Mouse (Mus musculus): ENCODE results near the gene Fxyd7.

Fxyd7 gene

DNA sequence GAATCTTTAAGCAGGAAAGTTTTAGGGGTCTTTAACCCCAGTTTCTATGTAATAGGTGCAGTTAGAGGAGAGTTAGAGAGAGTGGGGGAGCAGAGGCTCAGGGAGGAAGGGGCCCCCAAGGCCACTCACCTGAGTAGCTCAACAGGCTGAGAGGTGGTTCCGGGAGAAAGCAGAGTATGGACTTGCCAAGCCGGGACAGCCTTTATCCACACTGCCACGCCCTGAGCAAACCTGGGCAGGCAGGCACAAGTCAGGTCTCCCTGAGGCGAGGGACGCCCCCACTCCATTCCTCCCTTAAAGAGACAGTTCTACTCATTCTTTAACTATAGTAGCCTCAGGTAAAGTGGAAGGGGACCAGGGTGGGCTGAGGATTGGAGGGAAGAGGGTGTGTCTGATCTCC lies 25.2 kb upstream of the Fxyd7 start, which contains the start of gene Fxyd3:
Gene Fxyd3 (minus strand): TSS at position 213 of the 400 bp plus-strand sequence.
- no peak for ATAC-seq (ENCODE audit: low TSS enrichment)

DNA sequence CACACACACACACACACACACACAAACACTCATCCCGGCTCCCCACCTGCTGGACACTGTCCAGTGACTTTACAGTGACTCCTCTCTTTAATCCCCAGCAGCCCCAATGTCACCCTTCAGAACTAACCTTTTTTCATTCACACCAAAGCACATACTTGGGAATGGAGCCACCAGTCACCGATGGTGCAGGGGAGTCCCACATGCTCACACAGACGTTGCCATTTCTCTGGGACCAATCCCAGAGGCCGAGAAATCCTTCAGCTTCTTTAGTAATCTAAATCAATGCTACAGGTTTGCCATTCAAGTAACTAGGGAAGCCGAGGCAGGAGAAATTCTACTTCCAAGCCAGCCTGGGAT lies 23.4 kb upstream of the Fxyd7 start:
- no peak for ATAC-seq (ENCODE audit: low TSS enrichment)

DNA sequence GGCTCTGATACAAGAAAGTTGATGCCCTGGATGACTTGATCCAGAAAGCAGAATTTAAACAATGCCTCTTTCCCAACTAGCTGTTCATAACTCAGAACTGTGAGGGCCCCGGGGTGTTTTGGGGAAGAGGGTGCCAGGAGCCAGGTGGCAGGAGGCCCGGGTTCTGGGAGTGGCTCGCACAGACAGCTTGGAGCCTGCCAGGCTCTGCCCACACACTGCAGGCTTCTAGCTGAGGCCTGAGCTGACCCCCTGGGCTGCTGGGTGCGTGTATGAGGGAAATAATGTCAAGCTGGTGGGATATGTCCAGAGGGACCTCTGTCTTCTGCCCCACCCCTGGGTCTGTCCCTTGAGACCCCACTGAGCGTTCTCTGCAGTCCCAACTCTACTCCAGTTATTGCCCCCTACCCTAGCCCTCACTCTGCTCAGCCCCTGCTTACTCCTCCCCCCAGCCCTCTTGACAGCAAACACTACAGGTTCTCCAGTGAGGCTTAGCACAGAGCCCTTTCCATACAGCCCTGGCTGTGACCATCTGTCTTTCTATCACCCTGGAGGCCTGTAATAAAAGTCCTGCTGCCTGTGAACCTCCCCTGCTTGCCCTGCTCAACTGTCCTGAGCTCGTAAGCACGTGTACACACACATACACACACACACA lies 22.9 kb upstream of the Fxyd7 start:
- no peak for ATAC-seq (ENCODE audit: low TSS enrichment)

DNA sequence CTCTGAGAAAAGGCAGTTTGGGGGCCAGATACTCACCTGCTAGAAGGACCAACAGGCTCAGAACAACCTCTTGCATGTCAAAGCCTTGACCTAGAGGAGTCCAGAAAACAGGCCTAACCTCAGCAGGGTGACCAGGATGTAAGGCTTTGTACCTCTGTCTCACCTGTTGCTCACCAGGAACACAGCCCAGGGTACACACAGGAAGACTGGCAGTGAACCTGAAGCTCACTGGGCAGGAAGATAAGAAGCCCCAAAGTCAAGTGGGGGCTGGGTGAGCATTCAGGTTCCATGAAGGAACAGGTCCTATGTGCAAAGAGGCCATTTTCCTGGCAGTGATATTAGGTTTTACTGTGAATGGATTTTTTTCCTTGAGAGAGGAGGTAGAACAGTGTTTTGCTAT lies 22.3 kb upstream of the Fxyd7 start:
- no peak for ATAC-seq (ENCODE audit: low TSS enrichment)

DNA sequence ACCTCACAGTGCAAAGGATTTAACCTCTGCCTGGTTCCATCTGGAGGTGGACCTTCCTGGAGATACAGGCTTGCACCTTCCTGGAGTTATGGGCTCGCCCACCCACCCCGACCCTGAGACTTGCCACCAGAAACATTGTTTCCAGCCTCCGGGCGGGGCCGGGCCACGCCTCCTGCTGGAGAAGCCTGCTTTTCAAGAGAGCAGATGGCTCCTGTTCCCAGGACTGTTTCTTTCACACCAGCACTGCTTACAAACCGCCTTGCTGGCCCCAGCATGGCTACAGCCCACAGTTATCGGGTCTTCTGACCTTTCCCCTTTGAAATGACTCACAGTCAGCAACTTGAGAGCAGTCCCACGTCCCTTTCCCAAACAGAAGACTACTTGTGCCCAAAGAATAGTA lies 21.1 kb upstream of the Fxyd7 start:
- ATAC-seq (ENCODE audit: low TSS enrichment) = no peak

DNA sequence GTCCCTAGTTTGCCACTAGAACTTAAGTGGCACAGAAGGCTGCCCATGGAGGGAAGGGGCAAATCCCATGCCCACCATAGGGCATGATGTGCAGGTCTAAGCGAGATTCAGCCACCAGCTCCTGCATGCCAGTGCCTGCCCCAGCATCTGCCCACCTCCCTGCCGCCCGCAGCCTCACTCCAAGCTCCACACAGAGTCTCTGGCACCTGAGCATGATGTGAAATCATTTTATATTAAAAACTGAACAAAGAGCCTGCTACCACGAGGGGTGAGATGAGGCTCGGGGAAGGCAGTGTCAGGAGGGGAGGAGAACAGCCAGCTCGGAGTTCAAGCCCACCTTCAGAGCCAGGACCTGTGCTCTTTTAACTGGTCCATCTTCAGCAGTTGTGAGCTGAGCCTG lies 19.1 kb upstream of the Fxyd7 start:
- ATAC-seq (ENCODE audit: low TSS enrichment) = no peak

DNA sequence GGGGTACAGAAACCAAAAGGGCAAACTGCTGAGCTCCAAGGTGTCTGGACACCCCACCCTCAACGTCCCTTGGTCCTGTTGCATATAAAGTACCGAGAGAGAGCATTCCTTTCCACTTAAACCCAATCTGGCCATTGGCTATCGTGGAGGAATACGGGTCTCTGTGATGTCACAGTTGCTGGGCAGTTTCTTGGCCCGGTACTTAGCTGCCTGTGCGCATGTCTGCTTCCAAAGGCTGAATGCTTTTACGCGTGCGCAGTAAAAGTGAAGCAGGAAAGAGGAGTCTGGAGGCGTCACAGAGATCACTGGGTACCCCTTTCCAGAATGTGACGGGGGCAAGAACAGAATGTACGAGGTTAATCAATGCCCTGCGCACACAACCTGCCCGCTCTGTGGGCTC lies 18.2 kb upstream of the Fxyd7 start:
- ATAC-seq (ENCODE audit: low TSS enrichment) = no peak

DNA sequence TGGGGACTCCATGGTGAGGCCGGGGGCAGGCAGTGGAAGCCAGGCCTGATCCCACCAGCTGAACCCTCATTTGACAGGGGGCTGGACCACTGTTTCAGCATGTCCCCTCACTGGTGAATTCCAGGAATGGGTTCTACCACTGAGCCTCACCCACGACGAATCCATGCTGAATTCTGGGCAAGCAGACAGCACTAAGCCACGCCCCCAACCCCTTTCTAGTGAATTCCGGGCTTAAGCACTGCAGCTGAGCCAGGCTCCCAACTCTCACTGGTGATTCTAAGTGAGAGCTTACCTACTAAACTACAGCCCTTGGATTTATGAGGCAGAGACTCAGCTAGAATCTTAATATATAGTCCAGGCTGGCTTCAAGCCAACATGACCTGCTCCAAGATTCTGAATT lies 16.6 kb upstream of the Fxyd7 start:
- peak; percentile 39; the same call in 1 of the 2 replicates for ATAC-seq (ENCODE audit: low TSS enrichment)

DNA sequence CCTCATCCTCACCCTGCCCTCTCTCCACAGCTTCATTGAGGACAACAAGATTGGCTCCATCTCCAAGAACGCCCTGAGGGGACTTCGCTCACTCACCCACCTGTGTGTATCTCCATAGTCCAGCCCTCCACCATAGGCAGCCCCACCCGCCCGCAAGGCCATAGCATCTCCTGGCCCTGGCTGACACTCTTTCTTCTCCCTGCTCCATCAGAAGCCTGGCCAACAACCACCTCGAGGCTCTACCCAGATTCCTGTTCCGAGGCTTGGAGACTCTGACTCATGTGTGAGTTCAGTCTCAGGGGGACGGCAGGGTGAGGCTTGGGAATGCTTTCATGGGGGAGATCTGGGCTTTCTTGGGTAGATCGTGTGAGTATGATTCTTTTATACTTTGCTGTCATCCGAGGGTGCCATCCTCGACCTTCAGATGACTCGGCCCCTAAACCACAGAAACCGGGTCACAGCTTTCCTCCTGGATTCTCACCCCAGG lies 11.8 kb upstream of the Fxyd7 start:
- ATAC-seq (ENCODE audit: low TSS enrichment) = no peak

DNA sequence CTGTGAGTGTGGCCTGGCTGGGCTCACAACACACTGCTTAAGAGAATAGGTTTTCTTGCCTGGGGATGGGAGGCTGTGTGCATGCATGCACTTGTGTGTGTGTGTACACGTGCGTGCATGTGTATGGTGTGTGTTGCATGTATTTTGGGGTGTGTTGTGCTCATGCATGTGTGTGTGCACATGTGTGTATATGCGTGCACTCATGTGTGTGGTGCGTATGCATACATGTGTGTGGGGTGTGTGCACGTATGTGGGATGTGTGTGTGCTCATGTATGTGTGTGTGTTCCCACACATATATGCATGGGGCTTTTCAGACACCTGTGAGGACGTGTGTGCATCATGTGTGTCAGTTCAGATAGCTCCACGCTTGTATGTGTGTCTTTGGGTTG lies 9.3 kb upstream of the Fxyd7 start:
- no peak for ATAC-seq (ENCODE audit: low TSS enrichment)

DNA sequence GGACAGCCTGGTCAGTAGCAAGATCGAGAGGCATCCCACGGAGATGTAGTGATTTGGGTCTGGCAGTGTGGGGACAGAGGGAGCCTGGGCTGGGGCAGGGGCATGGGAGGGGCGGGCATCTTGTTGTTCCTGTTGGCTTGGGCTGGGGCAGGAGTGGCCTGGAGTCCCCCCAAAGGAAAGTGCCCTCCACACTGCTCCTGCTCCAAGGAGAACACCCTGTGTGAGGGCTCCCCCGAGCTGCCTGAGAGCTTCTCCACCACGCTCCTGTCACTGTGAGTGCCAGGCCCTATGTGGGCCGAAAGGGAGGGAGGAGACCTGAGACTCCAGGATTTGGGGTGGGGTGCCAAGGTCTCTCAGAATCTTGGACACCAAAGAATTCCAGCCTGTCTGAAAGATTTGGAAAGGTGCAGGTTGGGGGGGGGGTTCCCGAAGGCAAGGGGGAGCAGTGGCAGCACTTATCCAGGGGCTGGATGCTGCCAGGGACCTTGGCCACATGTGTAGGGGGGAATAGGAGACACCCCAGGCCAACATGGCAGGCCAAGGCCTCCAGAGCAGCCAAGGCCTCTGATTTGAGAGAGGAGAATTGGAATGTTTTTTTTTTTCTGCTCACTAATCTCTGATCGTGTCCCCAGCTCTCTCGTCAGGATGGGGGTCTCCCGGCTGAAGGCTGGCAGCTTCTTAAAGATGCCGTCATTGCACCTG lies 8.8 kb upstream of the Fxyd7 start:
- ATAC-seq (ENCODE audit: low TSS enrichment) = no peak

DNA sequence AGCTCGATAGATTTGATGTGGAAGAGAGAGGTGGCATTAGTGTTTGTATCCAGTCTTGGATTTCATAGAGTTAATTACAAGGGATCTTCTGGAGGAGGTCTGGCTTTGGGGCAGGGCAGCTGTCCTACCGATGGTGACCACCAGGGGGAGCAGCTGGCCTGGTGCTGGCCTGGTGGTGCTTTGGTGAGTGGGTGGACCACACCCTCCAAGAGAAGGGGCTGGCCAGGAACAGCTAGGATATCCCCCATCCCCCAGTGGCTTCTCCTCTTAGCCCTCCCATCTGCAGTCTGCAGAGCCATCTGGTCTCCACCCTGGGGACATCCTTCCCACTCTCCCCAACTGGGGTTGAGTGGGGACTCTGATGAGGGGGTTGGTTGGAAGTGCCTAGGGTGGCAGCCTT lies 7.8 kb upstream of the Fxyd7 start, which contains the start of gene Lgi4:
Gene Lgi4 (plus strand): TSS at position 235 of the 400 bp plus-strand sequence.
- peak; percentile 71 for ATAC-seq (ENCODE audit: low TSS enrichment)

DNA sequence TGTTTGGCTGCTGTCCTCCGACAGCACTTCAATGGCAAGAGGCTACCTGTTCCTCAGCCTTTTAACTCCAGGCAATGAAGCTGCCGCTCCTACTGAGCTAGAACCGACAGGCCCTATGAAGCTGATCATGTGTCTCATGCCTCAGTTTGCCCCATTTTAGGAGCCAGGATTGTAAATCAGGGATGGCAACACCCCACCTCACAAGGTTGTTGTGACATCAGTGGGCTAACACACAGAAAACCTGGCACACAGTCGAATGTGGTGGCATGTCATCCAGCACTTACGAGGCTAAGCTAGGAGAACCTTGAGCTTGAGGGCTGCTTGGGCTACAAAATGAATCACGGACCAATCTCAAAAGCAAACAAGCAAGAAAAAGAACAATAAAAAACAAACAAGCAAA lies 6.9 kb upstream of the Fxyd7 start:
- no peak for ATAC-seq (ENCODE audit: low TSS enrichment)

DNA sequence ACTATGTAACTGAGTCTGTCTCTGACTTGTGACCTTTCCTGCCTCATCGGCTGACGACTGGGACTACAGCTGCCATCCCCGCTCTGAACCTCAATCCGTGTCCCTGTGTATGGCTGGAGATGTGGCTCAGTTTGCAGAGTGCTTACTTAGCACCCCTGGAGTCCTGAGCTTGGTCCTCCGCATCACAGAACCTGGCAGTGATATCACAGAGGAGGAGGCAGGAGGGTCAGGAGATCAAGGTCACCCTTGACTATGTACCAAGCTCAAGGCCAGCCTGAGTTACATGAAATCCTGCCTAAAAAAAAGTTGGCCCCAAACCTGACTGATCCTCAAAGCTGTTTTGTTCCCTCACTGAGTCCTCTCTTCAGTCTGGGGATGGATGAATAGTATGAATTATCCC lies 6.5 kb upstream of the Fxyd7 start:
- ATAC-seq (ENCODE audit: low TSS enrichment) = no peak

DNA sequence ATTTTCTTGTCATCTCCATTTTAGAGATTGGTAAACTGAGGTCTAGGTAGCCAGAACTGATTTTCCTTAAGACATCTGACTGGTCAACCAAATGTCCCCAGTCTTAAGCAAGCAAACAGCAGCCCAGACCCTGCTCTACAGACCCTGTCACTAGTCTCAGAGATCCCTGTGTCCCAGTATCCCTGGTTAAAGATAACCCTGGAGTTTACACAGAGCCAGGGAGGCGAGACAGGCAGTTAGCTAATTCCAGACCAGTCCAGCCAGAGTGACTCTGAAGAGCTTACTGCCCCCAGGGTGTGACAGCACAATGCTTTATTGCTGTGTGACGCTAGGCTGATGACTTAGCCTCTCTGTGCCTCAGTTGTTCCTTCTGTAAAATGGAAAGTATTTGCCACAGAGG lies 5.8 kb upstream of the Fxyd7 start, which contains the start of gene Fxyd1:
Gene Fxyd1 (minus strand): TSS at position 129 of the 400 bp plus-strand sequence.
- no peak for ATAC-seq (ENCODE audit: low TSS enrichment)

DNA sequence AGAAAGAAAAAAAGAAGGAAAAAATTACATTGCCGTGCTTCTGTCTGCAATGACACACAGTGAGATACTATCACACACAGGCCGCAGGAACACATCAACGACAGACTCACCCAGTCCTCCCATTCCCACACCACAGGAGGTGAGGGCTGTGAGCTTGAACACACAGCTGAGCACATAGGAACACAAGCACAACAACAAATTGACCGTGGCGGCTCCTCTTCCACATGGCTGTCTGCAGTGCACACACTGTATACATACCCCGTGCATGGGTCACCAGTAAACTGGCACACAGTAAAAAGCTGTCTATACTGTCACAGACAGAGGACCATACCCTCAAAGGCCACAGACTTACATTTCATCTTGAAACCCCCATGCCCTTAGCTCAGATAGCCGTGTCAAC lies 5.2 kb upstream of the Fxyd7 start:
- ATAC-seq (ENCODE audit: low TSS enrichment) = no peak

DNA sequence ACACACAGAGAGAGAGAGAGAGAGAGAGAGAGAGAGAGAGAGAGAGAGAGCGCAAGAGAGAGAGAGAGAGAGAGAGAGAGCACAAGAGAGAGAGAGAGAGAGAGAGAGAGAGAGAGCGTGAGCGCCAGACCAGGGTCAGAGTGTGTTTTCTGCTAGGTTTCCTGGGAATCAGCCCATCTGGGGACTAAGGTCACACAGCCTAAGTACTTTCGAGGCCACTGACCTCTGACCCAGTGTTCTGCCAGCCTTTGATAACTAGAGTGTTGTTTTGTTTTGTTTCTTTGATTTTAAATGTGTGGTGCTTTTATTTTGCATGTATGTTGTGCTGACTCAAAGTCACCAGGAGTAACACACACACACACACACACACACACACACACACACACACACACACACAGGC lies 4.6 kb upstream of the Fxyd7 start:
- ATAC-seq (ENCODE audit: low TSS enrichment) = no peak

DNA sequence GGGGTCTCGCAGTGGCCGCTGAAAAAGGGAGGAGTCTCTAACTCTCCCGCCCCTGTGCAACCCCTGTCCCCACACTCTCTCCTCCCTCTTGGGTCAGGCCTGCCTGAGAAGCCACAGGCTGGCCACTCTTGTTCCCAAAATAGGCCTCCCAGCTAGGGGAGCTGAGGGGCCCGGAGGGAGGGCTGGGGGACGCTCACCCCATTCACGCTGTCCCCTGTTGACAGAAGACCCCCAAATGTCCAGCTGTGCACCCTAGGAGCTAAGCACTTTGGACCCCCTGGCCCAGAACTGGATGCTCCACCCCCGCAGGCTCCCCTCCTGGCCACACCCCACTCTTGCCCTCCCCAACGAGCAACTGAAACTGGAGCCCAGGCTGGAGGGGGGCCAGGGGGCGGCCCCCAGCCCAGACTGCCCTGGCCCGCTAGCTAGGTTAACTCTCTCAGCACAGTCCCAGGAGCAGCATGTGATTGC lies 4.1 kb upstream of the Fxyd7 start:
- ATAC-seq (ENCODE audit: low TSS enrichment) = no peak

DNA sequence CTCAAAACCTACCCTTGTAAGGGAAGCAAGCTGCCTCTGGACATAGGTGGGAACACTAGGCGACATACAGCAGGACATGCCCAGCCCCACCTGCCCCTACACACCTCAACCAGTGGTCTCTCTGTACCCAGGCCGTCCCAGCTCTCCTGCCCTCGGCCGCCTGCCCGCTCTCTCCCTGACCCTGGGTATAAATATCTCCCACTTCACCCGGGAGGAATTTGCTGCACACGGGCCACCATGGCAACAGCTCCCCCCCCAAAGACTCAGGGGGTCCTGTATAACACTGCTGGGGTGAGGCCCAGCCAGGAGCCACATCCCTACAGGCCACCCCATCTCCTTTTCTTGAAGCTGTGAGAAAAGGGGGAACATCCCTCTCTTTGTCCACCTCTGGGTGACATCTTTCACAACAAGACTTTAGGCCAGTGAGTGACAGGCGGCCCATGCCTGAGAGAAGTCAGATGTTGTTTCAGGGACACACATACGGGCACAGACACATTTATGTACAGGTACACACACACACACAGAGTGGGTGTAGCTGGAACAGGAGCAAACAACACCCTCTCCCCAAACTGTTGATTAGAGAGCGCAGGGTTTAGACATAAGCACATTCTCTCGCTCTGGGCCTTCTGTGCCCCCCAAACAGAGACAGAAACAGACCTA lies 3.5 kb upstream of the Fxyd7 start:
- no peak for ATAC-seq (ENCODE audit: low TSS enrichment)

DNA sequence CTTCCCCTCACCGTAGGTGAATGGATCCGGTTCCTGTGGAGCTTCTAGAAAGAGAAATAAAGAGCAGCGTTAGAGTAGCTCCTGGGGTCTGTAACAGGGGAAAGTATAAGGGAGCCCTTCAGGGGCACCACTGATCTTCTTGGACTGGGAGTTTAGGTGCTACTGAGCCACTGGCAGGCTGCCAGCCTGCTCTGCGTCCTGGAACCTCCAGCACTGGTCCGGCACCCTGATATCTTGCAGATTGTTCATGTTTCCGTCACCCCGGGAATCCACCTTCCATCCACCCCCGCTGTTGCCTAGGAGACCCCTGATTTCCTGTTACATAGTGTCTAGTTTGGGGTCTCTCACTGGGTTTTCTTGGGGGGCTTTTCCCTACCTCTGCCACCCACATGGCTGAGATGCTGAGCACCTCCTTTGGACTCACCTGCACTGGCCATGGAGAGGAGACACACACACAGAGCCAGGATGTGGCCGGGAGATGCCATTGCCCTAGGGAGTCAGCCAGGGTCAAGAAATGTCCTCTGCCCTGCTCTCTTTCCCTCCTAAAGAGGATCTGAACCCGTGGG lies 2.7 kb upstream of the Fxyd7 start:
- no peak for ATAC-seq (ENCODE audit: low TSS enrichment)

DNA sequence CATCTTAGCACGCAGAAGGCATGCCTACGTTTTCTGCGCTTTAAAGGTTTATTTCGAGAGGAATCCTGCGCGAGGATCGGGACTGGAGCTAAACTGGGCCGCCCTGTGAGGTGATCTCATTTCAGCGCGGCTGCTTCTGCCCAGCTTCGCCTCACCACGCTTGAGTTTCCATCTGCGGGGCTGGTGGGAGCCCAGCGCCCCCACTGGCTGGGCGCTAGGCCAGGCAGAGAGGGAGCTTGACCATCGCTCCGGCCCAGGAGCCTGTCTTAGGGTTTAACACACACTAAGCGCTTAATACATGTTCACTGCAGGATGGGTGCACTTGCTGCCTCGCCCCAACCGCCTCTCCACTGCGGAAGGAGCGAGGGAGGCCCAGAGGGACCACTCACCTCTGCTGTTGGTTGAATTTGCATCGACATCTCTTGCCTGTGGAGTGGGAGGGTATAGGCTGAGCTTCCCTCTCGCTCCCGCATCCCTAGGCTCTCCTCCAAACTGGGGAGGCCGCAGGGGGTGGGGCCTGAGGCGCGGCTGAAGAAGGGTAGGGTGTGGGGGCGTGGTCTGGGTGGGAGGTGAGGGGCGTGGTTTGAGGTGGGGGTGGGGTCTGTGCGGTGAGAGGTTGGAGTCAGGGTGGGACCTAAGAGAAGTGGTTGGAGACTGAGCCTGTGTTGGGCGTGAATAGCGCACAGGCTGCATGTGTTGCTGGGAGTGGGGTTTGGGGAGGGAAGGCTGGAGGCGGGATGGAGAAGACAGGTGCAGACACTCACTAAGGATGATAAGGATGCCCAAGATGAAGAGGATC lies 1.6 kb upstream of the Fxyd7 start:
- peak; percentile 46 for ATAC-seq (ENCODE audit: low TSS enrichment)

DNA sequence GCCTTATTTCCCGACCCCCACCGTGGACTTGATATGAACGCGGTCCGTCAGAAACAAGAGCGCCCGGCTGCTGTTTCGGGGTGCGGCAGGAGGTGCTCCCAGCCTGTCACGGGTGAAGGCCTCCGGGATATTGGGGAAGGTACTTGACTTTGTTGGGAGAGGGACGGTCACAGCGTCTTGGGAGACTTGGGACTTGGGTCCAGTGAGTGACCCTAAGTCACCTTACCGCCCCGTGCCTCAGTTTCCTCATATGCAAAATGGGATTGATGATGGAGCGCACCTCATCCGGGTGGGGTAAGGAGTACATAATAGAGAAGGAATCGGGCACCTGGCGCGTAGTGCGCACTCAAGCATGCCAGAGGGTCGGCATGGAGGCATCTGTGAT lies 976 bp upstream of the Fxyd7 start:
- no peak for ATAC-seq (ENCODE audit: low TSS enrichment)

Data from frontal cortex, adult (tissue).